Mouse (Mus musculus) adrenal gland, adult (tissue): ENCODE data around the gene Gipr.

Experiments
- DNase-seq, 2 experiments: peaks; one replicate each; pipeline ENCODE4 v3.0.0; 2022 to 2023; ENCODE audit warnings: low spot score in 1 of 2; ENCODE audit not compliant: inconsistent age in 2 of 2

Gene Gipr

GRCm38 (mm10) chr7:19149626-19150025 is 16.3 kb downstream of the Gipr start, which contains the start of gene Snrpd2:
Gene Snrpd2, plus strand, starts transcription at chr7:19149722.
- peak; percentile 96 to 99 for DNase-seq

GRCm38 (mm10) chr7:19148875-19149541 is 16.9 kb downstream of the Gipr start, which contains the start of gene Qpctl:
Gene Qpctl, minus strand, starts transcription at chr7:19149291.
- DNase-seq: peak; percentile 99

GRCm38 (mm10) chr7:19148180-19148874 is 17.6 kb downstream of the Gipr start:
- peak in 1 of 2 experiments; percentile 62 for DNase-seq

GRCm38 (mm10) chr7:19147497-19148045 is 18.4 kb downstream of the Gipr start:
- DNase-seq: no peak

GRCm38 (mm10) chr7:19146793-19147192 is 19.1 kb downstream of the Gipr start:
- DNase-seq: no peak

GRCm38 (mm10) chr7:19137380-19137779 is 28.5 kb downstream of the Gipr start:
- peak in 1 of 2 experiments; percentile 76 for DNase-seq

GRCm38 (mm10) chr7:19136673-19137334 is 29.1 kb downstream of the Gipr start:
- peak in 1 of 2 experiments; percentile 39 for DNase-seq

- peak in 1 of 2 experiments; percentile 40 for DNase-seq
Observed at GRCm38 (mm10) chr7:19136168-19136567, 29.8 kb downstream of the Gipr start.

GRCm38 (mm10) chr7:19131324-19131848 is 34.5 kb downstream of the Gipr start:
- peak; percentile 99 for DNase-seq

GRCm38 (mm10) chr7:19130657-19131056 is 35.3 kb downstream of the Gipr start:
- DNase-seq: peak in 1 of 2 experiments; percentile 76

GRCm38 (mm10) chr7:19129396-19129795 is 36.5 kb downstream of the Gipr start:
- DNase-seq: no peak

- DNase-seq: no peak
Observed at GRCm38 (mm10) chr7:19127744-19128143, 38.2 kb downstream of the Gipr start.

GRCm38 (mm10) chr7:19124713-19125112 is 41.2 kb downstream of the Gipr start:
- DNase-seq: no peak

GRCm38 (mm10) chr7:19121686-19122085 is 44.2 kb downstream of the Gipr start:
- DNase-seq: peak in 1 of 2 experiments; percentile 70

- DNase-seq: peak; percentile 94 to 97
Observed at GRCm38 (mm10) chr7:19119631-19120429, 46.1 kb downstream of the Gipr start, which contains the start of gene Fbxo46. Gene Fbxo46, plus strand, starts transcription at chr7:19119859.

GRCm38 (mm10) chr7:19119083-19119482 is 46.8 kb downstream of the Gipr start:
- DNase-seq: no peak

- peak; percentile 76 to 79 for DNase-seq
Observed at GRCm38 (mm10) chr7:19118028-19118771, 47.7 kb downstream of the Gipr start, which contains the start of gene Gm4969. Gene Gm4969, minus strand, starts transcription at chr7:19118368.

- peak in 1 of 2 experiments; percentile 60 for DNase-seq
Observed at GRCm38 (mm10) chr7:19109565-19109964, 56.4 kb downstream of the Gipr start.

GRCm38 (mm10) chr7:19107436-19107835 is 58.5 kb downstream of the Gipr start:
- peak; percentile 59 to 83 for DNase-seq
